Mouse (Mus musculus): ENCODE data around the gene Stat1. TPM values are rescaled to one million over a fixed set of nuclear protein-coding genes. Genes with fewer than 3 reads are reported as not detected.

Stat1 gene
- polyA plus RNA-seq, 1 experiment from 2014 or later = 14.5 TPM

DNA sequence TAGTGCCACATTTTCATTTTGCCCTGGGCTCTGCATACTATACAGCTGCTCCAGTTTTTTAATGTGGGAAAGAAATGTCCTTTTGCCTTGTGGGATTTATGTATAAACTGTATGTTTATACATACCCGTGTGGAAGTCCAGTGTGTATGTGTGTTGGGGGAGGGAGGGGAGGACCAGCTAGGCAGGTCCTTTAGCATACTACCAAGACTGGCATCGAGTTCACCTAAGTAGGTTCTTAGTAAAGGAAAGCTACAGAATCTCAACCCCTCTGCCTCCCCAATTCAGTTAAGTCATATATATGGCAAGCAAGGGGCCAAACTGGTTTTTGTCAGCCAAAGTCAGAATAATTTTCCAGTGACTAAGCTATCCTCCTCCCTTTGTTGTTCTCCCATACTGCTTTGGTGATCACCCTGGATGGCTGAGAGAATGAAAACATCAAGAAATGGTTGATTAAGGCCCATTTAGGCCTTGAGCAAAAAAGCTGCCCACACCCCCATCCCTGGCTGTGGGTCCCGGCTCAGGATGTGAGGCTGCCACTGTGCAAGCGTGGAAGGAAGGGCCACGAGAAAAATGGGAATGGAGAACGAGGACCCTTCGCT lies 6.1 kb upstream of the Stat1 start:
- Histone ChIP-seq H3K27ac (replicated peaks) (peak overlapping the region; percentile 86), H3K36me3 (no peaks in the 10 kb centered on the region), H3K27me3 (no peaks in the 10 kb centered on the region), H3K4me1 (replicated peaks) (peaks cover 6% of the 10 kb centered on the region), H3K4me3 (peak overlapping the region; percentile 34), H3K9me3 (no peaks in the 10 kb centered on the region), H3K9ac (peak overlapping the region; percentile 39; the same call in 1 of the 2 replicates), H3K4me2 (peak overlapping the region; percentile 63)
- ATAC-seq (ENCODE audit: low FRiP score, low read depth) = peak; percentile 40
- WGBS = 26% methylated on average over 7 of the region's 7 CpGs

GRCm38 (mm10) chr1:52113666-52114069 lies 5.6 kb upstream of the Stat1 start:
- Histone ChIP-seq H3K36me3 (no peaks in the 10 kb centered on the region), H3K4me2 (peak overlapping the region; percentile 63), H3K27me3 (no peaks in the 10 kb centered on the region), H3K9ac (peak overlapping the region; percentile 39; the same call in 1 of the 2 replicates), H3K4me3 (peak overlapping the region; percentile 34), H3K9me3 (no peaks in the 10 kb centered on the region), H3K27ac (replicated peaks) (peak overlapping the region; percentile 86), H3K4me1 (replicated peaks) (peaks cover 8% of the 10 kb centered on the region)
- under 1% methylated on average over 32 of the region's 32 CpGs for WGBS
- peak; percentile 98 for ATAC-seq (ENCODE audit: low FRiP score, low read depth)

DNA sequence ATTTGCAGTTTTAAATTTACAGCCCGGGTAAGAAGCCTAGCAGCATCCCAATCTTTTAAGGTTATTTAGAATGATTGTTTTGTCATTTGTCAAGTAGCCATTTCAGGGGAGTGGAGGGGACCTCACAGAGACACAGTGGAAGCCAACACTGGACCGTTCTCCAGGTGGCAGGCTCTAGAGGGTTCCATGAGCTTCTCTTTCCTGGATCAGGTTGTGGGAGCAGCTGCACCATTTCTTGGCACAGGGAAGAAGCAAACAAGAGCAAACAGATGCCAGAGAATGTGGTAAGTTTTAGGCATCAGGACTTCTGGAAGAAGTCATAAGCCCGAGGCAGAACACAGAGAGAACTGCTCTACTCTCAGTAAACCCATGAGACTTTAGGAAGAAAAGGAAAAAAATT lies 2.8 kb upstream of the Stat1 start:
- H3K9ac ChIP-seq = no peak overlapping the region
- 83% methylated on average over 3 of the region's 3 CpGs for WGBS
- no peak overlapping the region for H3K4me2 ChIP-seq
- H3K4me1 ChIP-seq (replicated peaks) = peaks cover 22% of the 10 kb centered on the region
- H3K4me3 ChIP-seq = no peak overlapping the region
- H3K27me3 ChIP-seq = 0 out of 2 replicates have a peak, but pooled peaks cover 5% of the 10 kb centered on the region
- no peaks in the 10 kb centered on the region for H3K9me3 ChIP-seq
- no peak for ATAC-seq (ENCODE audit: low FRiP score, low read depth)
- H3K36me3 ChIP-seq = no peaks in the 10 kb centered on the region
- H3K27ac ChIP-seq (replicated peaks) = no peak overlapping the region

- Histone ChIP-seq H3K9me3 (no peaks in the 10 kb centered on the region), H3K4me1 (replicated peaks) (peaks cover 22% of the 10 kb centered on the region), H3K27ac (replicated peaks) (no peak overlapping the region), H3K27me3 (0 out of 2 replicates have a peak, but pooled peaks cover 5% of the 10 kb centered on the region), H3K4me2 (no peak overlapping the region), H3K4me3 (no peak overlapping the region), H3K36me3 (no peaks in the 10 kb centered on the region), H3K9ac (no peak overlapping the region)
- WGBS = 95% methylated on average over 1 of the region's 1 CpGs
- ATAC-seq (ENCODE audit: low FRiP score, low read depth) = no peak
Observed at GRCm38 (mm10) chr1:52117777-52118176, 1.5 kb upstream of the Stat1 start.

GRCm38 (mm10) chr1:52119691-52120090 lies 451 bp downstream of the Stat1 start:
- H3K4me3 ChIP-seq = peak overlapping the region; percentile 97
- no peaks in the 10 kb centered on the region for H3K36me3 ChIP-seq
- no peak overlapping the region for H3K27ac ChIP-seq (replicated peaks)
- H3K27me3 ChIP-seq = 0 out of 2 replicates have a peak, but pooled peaks cover 5% of the 10 kb centered on the region
- peak overlapping the region; percentile 74 for H3K9ac ChIP-seq
- H3K9me3 ChIP-seq = no peaks in the 10 kb centered on the region
- WGBS = under 1% methylated on average over 20 of the region's 20 CpGs
- H3K4me2 ChIP-seq = peak overlapping the region; percentile 93
- H3K4me1 ChIP-seq (replicated peaks) = peaks cover 16% of the 10 kb centered on the region
- peak; percentile 24; the same call in 1 of the 2 replicates for ATAC-seq (ENCODE audit: low FRiP score, low read depth)

DNA sequence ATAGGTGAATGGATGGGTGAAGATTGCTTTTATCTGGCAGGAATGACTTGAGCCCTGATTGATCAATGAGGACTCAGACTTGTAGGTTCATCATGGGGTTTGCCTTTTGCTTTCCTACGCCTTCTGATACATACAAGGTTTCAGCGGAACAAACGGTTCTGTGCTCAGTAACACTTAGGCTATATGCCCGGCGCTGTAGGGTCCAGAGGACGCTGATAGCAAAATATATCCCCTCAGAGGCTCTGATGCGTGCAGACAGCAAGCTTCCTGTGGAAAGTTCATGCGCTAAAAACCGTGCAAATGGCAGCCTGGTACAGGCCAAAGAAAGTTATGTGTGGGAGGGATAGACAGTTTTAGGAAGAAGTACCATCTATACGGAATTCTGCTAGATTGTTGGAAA lies 951 bp downstream of the Stat1 start:
- H3K4me3 ChIP-seq = peak overlapping the region; percentile 97
- 42% methylated on average over 10 of the region's 10 CpGs for WGBS
- H3K27me3 ChIP-seq = 0 out of 2 replicates have a peak, but pooled peaks cover 5% of the 10 kb centered on the region
- peak overlapping the region; percentile 93 for H3K4me2 ChIP-seq
- H3K4me1 ChIP-seq (replicated peaks) = peaks cover 16% of the 10 kb centered on the region
- H3K9ac ChIP-seq = peak overlapping the region; percentile 74
- ATAC-seq (ENCODE audit: low FRiP score, low read depth) = no peak
- no peak overlapping the region for H3K27ac ChIP-seq (replicated peaks)
- no peaks in the 10 kb centered on the region for H3K36me3 ChIP-seq
- no peaks in the 10 kb centered on the region for H3K9me3 ChIP-seq

DNA sequence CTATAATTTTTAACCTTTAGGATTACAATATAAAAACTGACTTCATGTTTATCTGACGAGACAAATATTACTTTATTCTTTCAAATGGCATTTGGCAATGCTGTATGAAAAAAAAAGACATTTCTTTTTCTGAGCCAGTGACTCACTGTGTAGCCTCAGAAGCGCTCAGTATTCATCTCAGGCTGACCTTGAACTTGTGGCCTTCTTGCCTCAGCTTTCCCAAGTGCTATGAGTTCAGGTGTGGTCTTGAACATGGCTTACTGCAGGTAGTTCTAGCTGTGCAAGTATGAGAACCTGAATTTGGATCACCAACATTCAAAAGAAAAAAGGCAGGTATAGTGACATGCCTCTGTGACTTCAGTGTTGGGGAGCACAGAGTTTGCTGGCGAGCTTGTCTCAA lies 1.8 kb downstream of the Stat1 start:
- H3K9me3 ChIP-seq = no peaks in the 10 kb centered on the region
- 92% methylated on average over 3 of the region's 3 CpGs for WGBS

DNA sequence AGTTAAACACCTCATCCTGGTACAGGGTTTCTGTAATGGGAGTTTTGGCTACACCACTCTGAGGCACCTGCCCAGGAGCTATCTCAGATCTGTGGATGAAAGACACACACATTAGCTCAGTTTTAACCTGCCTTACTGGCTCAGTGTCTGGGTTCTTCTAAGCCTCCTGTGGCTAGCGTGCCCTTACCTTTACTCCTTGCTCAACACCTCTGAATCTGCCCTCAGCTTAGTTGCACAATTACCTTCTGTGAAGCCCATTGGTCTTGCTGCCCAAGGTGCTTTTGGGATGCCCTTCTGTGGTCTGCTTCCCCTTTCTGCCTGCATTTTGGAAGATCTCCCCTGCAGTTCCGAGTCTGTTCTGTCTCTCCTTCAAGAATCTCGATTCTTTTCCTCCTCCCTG lies 5.6 kb downstream of the Stat1 start:
- no peak for ATAC-seq (ENCODE audit: low FRiP score, low read depth)
- no peaks in the 10 kb centered on the region for H3K36me3 ChIP-seq
- H3K27me3 ChIP-seq = 0 out of 2 replicates have a peak, but pooled peaks cover 5% of the 10 kb centered on the region
- H3K4me2 ChIP-seq = no peak overlapping the region
- no peak overlapping the region for H3K9ac ChIP-seq
- H3K9me3 ChIP-seq = no peaks in the 10 kb centered on the region
- H3K4me3 ChIP-seq = no peak overlapping the region
- 64% methylated on average over 3 of the region's 3 CpGs for WGBS
- no peak overlapping the region for H3K27ac ChIP-seq (replicated peaks)
- H3K4me1 ChIP-seq (replicated peaks) = peaks cover 9% of the 10 kb centered on the region

More for the DNA sequence above, 1.8 kb downstream of the Stat1 start:
- H3K36me3 ChIP-seq = no peaks in the 10 kb centered on the region
- no peak overlapping the region for H3K27ac ChIP-seq (replicated peaks)
- H3K4me1 ChIP-seq (replicated peaks) = peaks cover 16% of the 10 kb centered on the region
- no peak overlapping the region for H3K4me3 ChIP-seq
- H3K9ac ChIP-seq = no peak overlapping the region
- no peak for ATAC-seq (ENCODE audit: low FRiP score, low read depth)
- 0 out of 2 replicates have a peak, but pooled peaks cover 5% of the 10 kb centered on the region for H3K27me3 ChIP-seq
- H3K4me2 ChIP-seq = no peak overlapping the region

GRCm38 (mm10) chr1:52127350-52127749 lies 8.1 kb downstream of the Stat1 start:
- Histone ChIP-seq H3K9me3 (no peaks in the 10 kb centered on the region), H3K9ac (no peak overlapping the region), H3K4me1 (replicated peaks) (no peaks in the 10 kb centered on the region), H3K36me3 (no peaks in the 10 kb centered on the region), H3K27me3 (no peaks in the 10 kb centered on the region), H3K4me3 (no peak overlapping the region), H3K27ac (replicated peaks) (no peak overlapping the region), H3K4me2 (no peak overlapping the region)
- ATAC-seq (ENCODE audit: low FRiP score, low read depth) = no peak
- WGBS = 85% methylated on average over 6 of the region's 6 CpGs

DNA sequence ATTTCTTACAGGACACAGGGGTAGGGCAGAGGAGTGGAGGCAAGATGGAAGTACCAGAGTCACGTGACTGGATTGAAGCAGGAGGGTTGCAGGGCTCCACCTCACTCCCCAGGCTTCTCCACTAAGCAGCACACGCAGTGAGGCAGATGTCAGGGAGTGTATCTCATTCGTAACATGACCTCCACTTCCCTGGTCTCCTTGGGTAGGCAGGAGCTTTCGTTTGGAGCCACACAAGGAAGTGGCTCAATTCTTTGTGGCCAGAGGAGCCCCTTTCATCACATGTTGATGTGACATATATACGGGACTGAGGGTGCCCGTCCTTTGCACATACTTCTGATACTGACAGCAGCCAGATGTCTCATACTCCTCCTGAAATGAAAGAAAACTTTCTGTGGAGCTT lies 10.6 kb downstream of the Stat1 start:
- no peaks in the 10 kb centered on the region for H3K9me3 ChIP-seq
- H3K9ac ChIP-seq = no peak overlapping the region
- H3K36me3 ChIP-seq = no peaks in the 10 kb centered on the region
- no peaks in the 10 kb centered on the region for H3K4me1 ChIP-seq (replicated peaks)
- no peak for ATAC-seq (ENCODE audit: low FRiP score, low read depth)
- no peak overlapping the region for H3K4me2 ChIP-seq
- WGBS = 71% methylated on average over 6 of the region's 6 CpGs
- H3K27ac ChIP-seq (replicated peaks) = no peak overlapping the region
- H3K27me3 ChIP-seq = no peaks in the 10 kb centered on the region
- no peak overlapping the region for H3K4me3 ChIP-seq

- Histone ChIP-seq H3K36me3 (no peaks in the 10 kb centered on the region), H3K4me2 (no peak overlapping the region), H3K4me3 (no peak overlapping the region), H3K27ac (replicated peaks) (no peak overlapping the region), H3K9ac (no peak overlapping the region), H3K4me1 (replicated peaks) (no peaks in the 10 kb centered on the region), H3K27me3 (no peaks in the 10 kb centered on the region), H3K9me3 (no peaks in the 10 kb centered on the region)
- no peak for ATAC-seq (ENCODE audit: low FRiP score, low read depth)
- 85% methylated on average over 11 of the region's 11 CpGs for WGBS
Observed at GRCm38 (mm10) chr1:52131787-52132377, 12.6 kb downstream of the Stat1 start.

- H3K27ac ChIP-seq (replicated peaks) = no peak overlapping the region
- no peak for ATAC-seq (ENCODE audit: low FRiP score, low read depth)
- H3K9ac ChIP-seq = no peak overlapping the region
- 0 out of 2 replicates have a peak, but pooled peaks cover 2% of the 10 kb centered on the region for H3K36me3 ChIP-seq
- no peak overlapping the region for H3K4me2 ChIP-seq
- no peaks in the 10 kb centered on the region for H3K9me3 ChIP-seq
- H3K4me1 ChIP-seq (replicated peaks) = no peaks in the 10 kb centered on the region
- 62% methylated on average over 8 of the region's 8 CpGs for WGBS
- H3K27me3 ChIP-seq = no peaks in the 10 kb centered on the region
- H3K4me3 ChIP-seq = no peak overlapping the region
Observed at GRCm38 (mm10) chr1:52133254-52133653, 14.0 kb downstream of the Stat1 start.
